Mouse (Mus musculus) stomach, embryonic 16.5 days (tissue): Measurements from ENCODE around the gene Dedd. TPM values are rescaled to one million over a fixed set of nuclear protein-coding genes. Genes with fewer than 3 reads are reported as not detected.

Experiments
- ATAC-seq: fragments of 200-750 bp; cut with Nextera tagmentation; 2 replicates; pipeline ENCODE4 v1.8.0; 2017; ENCODE audit warnings: moderate number of reproducible peaks, moderate TSS enrichment; ENCODE audit not compliant: insufficient read depth, low FRiP score
- H3K27ac ChIP-seq: fragments of 300-500 bp; sonication (generic); 2 replicates; pipeline ENCODE4 v1.5.1; 2014; ENCODE audit warnings: low read length
- H3K27me3 ChIP-seq: fragments of 300-500 bp; sonication (generic); 2 replicates; pipeline ENCODE4 v1.6.1; 2014; ENCODE audit warnings: low read length, control low read depth, mixed read lengths; ENCODE audit not compliant: control insufficient read depth, insufficient read depth
- H3K36me3 ChIP-seq: fragments of 300-500 bp; sonication (generic); 2 replicates; pipeline ENCODE4 v1.6.1; 2014; ENCODE audit warnings: low read length; ENCODE audit not compliant: control insufficient read depth, insufficient read depth
- H3K4me1 ChIP-seq: fragments of 300-500 bp; sonication (generic); 2 replicates; pipeline ENCODE4 v1.6.1; 2014; ENCODE audit warnings: low read length, control low read depth, mixed read lengths; ENCODE audit not compliant: control insufficient read depth, insufficient read depth
- H3K4me2 ChIP-seq: fragments of 300-500 bp; sonication (generic); 2 replicates; pipeline ENCODE4 v1.6.1; 2014; ENCODE audit warnings: low read depth, low read length, mixed read lengths
- H3K4me3 ChIP-seq: fragments of 300-500 bp; sonication (generic); replicated peaks from 2 replicates; pipeline ENCODE4 v1.5.1; 2014; ENCODE audit warnings: mild to moderate bottlenecking, low read length
- H3K9ac ChIP-seq: fragments of 300-500 bp; sonication (generic); 2 replicates; pipeline ENCODE4 v1.6.1; 2014; ENCODE audit warnings: low read length
- H3K9me3 ChIP-seq: fragments of 300-500 bp; sonication (generic); replicated peaks from 2 replicates; pipeline ENCODE4 v1.6.1; 2016; ENCODE audit warnings: low read length, control low read depth; ENCODE audit not compliant: control insufficient read depth
- WGBS: fragments of 180-500 bp; shearing (Covaris S2); extraction: QIAGEN DNeasy Blood & Tissue Kit; methylation state at CpG from one replicate; pipeline ENCODE4 v1.1.7; 2014; 5-methylcytosine and 5-hydroxymethylcytosine counted together
- polyA plus RNA-seq: library from polyadenylated mRNA; unstranded; fragments of >200 nt; fragmentation: Nextera tagmentation; extraction: Ambion mirVana; gene quantifications from 2 replicates; pipeline ENCODE4 v1.2.1, GENCODE M21; 2015

The Dedd gene
- polyA plus RNA-seq, 1 experiment from 2014 or later, result 54.7 TPM

GRCm38 (mm10) chr1:171349210-171349609 lies 20.3 kb downstream of the Dedd start:
- 78% methylated on average over 2 of the region's 2 CpGs for WGBS

DNA sequence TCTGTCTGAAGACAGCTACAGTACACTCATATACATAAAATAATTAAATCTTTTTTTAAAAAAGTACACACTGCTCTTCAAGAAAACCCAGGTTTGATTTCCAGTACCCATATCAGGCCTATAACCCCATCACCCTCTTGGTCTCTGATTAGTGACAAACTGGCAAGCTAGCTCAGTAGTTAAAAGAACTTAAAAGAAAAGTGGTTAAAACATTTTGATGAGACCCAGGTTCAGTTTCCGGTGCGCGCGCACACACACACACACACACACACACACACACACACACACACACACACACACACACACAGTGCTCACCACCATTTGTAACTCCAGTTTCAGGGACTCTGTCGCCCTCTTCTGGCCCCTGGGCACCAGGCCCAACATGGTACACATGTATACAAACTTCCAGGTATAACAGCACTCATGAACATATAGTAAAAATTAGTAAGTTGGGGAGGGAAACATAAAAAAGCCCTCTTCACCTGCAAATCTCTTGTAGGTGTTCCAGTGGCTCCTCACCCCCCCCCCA lies 26.9 kb downstream of the Dedd start:
- Histone ChIP-seq H3K36me3 (no peaks in the 10 kb centered on the region; the same call in 1 of the 2 replicates), H3K4me2 (no peak overlapping the region), H3K4me3 (no peak overlapping the region), H3K27me3 (no peaks in the 10 kb centered on the region), H3K9me3 (no peaks in the 10 kb centered on the region), H3K27ac (no peak overlapping the region), H3K4me1 (0 out of 2 replicates have a peak, but pooled peaks cover 6% of the 10 kb centered on the region), H3K9ac (no peak overlapping the region)
- WGBS, result 75% methylated on average over 5 of the region's 5 CpGs
- no peak for ATAC-seq

More at GRCm38 (mm10) chr1:171349210-171349609, 20.3 kb downstream of the Dedd start:
- no peak overlapping the region for H3K4me3 ChIP-seq
- H3K4me1 ChIP-seq, result peaks cover 15% of the 10 kb centered on the region
- H3K36me3 ChIP-seq, result no peaks in the 10 kb centered on the region
- ATAC-seq, result no peak
- no peak overlapping the region for H3K9ac ChIP-seq
- H3K4me2 ChIP-seq, result no peak overlapping the region
- peaks cover 6% of the 10 kb centered on the region; the same call in 1 of the 2 replicates for H3K9me3 ChIP-seq
- H3K27me3 ChIP-seq, result no peaks in the 10 kb centered on the region
- H3K27ac ChIP-seq, result no peak overlapping the region

- H3K4me3 ChIP-seq, result no peak overlapping the region
- ATAC-seq, result no peak
- H3K36me3 ChIP-seq, result no peaks in the 10 kb centered on the region; the same call in 1 of the 2 replicates
- no peaks in the 10 kb centered on the region for H3K9me3 ChIP-seq
- no peak overlapping the region for H3K9ac ChIP-seq
- no peak overlapping the region for H3K27ac ChIP-seq
- H3K4me1 ChIP-seq, result 0 out of 2 replicates have a peak, but pooled peaks cover 12% of the 10 kb centered on the region
- WGBS, result 86% methylated on average over 2 of the region's 2 CpGs
- H3K4me2 ChIP-seq, result no peak overlapping the region
- no peaks in the 10 kb centered on the region for H3K27me3 ChIP-seq
Observed at GRCm38 (mm10) chr1:171356814-171357213, 27.9 kb downstream of the Dedd start.

GRCm38 (mm10) chr1:171358421-171358820 lies 29.5 kb downstream of the Dedd start:
- H3K27ac ChIP-seq, result no peak overlapping the region
- no peak for ATAC-seq

DNA sequence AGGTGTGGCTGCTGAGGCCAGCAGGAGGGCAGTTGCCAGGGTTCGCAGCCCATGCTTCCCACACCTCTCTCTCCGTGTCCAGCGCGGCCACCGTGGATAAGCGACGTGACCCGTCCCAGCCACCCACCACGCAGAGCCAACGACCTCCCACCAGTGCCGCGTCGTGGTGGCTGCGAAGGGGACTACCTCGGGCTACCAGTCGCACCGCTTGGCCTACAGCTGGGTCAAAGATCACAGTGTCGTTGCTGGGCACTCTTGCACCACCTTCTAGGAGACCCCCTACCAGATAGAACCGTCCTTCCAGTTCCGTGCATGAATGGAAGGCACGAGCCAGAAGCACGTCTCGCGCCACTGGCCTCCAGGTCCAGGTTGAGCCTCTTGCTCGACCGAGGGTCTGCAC lies 31.3 kb downstream of the Dedd start:
- Histone ChIP-seq H3K27ac (no peak overlapping the region), H3K27me3 (no peaks in the 10 kb centered on the region), H3K4me3 (peak overlapping the region; percentile 60), H3K36me3 (no peaks in the 10 kb centered on the region; the same call in 1 of the 2 replicates), H3K9ac (peak overlapping the region; percentile 74), H3K4me1 (0 out of 2 replicates have a peak, but pooled peaks cover 12% of the 10 kb centered on the region), H3K9me3 (no peaks in the 10 kb centered on the region), H3K4me2 (peak overlapping the region; percentile 83)
- peak; percentile 8 for ATAC-seq
- 8% methylated on average over 26 of the region's 26 CpGs for WGBS

More at GRCm38 (mm10) chr1:171358421-171358820, 29.5 kb downstream of the Dedd start:
- Histone ChIP-seq H3K4me1 (0 out of 2 replicates have a peak, but pooled peaks cover 12% of the 10 kb centered on the region), H3K9me3 (no peaks in the 10 kb centered on the region), H3K27me3 (no peaks in the 10 kb centered on the region), H3K4me2 (no peak overlapping the region), H3K4me3 (no peak overlapping the region), H3K9ac (no peak overlapping the region), H3K36me3 (no peaks in the 10 kb centered on the region; the same call in 1 of the 2 replicates)
- WGBS, result 69% methylated on average over 4 of the region's 4 CpGs

- H3K27me3 ChIP-seq, result no peaks in the 10 kb centered on the region
- 0 out of 2 replicates have a peak, but pooled peaks cover 12% of the 10 kb centered on the region for H3K4me1 ChIP-seq
- WGBS, result 2% methylated on average over 21 of the region's 21 CpGs
- H3K27ac ChIP-seq, result peak within 1 kb of the TSS; percentile 43
- peak within 1 kb of the TSS; percentile 60 for H3K4me3 ChIP-seq
- H3K36me3 ChIP-seq, result no peaks in the 10 kb centered on the region; the same call in 1 of the 2 replicates
- peak within 1 kb of the TSS; percentile 83 for H3K4me2 ChIP-seq
- ATAC-seq, result peak; percentile 92
- H3K9ac ChIP-seq, result peak within 1 kb of the TSS; percentile 74
- H3K9me3 ChIP-seq, result no peaks in the 10 kb centered on the region
Observed at GRCm38 (mm10) chr1:171360656-171361055, 31.7 kb downstream of the Dedd start, which contains the start of gene Klhdc9. Gene Klhdc9, minus strand, starts transcription at chr1:171360798.

- Histone ChIP-seq H3K27ac (peak overlapping the region; percentile 43), H3K36me3 (no peaks in the 10 kb centered on the region; the same call in 1 of the 2 replicates), H3K4me2 (peak overlapping the region; percentile 83), H3K9me3 (no peaks in the 10 kb centered on the region), H3K27me3 (no peaks in the 10 kb centered on the region), H3K4me3 (peak overlapping the region; percentile 60), H3K9ac (peak overlapping the region; percentile 74), H3K4me1 (0 out of 2 replicates have a peak, but pooled peaks cover 12% of the 10 kb centered on the region)
- ATAC-seq, result peak; percentile 74; the same call in 1 of the 2 replicates
- WGBS, result 27% methylated on average over 16 of the region's 16 CpGs
Observed at GRCm38 (mm10) chr1:171361106-171362103, 32.5 kb downstream of the Dedd start.

- no peaks in the 10 kb centered on the region for H3K27me3 ChIP-seq
- 48% methylated on average over 7 of the region's 7 CpGs for WGBS
- H3K36me3 ChIP-seq, result no peaks in the 10 kb centered on the region
- ATAC-seq, result no peak
- 0 out of 2 replicates have a peak, but pooled peaks cover 6% of the 10 kb centered on the region for H3K4me1 ChIP-seq
- no peak overlapping the region for H3K4me2 ChIP-seq
- H3K4me3 ChIP-seq, result no peak overlapping the region
- peak overlapping the region; percentile 48 for H3K27ac ChIP-seq
- no peaks in the 10 kb centered on the region for H3K9me3 ChIP-seq
- H3K9ac ChIP-seq, result no peak overlapping the region
Observed at GRCm38 (mm10) chr1:171365934-171366333, 37.0 kb downstream of the Dedd start.
